Mouse (Mus musculus) common myeloid progenitor, adult 5-6 weeks (primary cell): ENCODE measurements at regions not wholly inside any gene's neighbourhood (a gene's known extent, or its start where the extent isn't known, plus 50 kb on each side); places are given as distances from the start of the nearest gene placed in this dataset.

Source experiments
- ATAC-seq: replicated peaks from 2 replicates; pipeline ENCODE4 v1.8.0; 2016; ENCODE audit warnings: low read depth, mild to moderate bottlenecking, moderate TSS enrichment, inconsistent platforms; ENCODE audit not compliant: poor library complexity, severe bottlenecking

- ATAC-seq: no peak
Observed at GRCm38 (mm10) chr1:193623571-193623970, 253.5 kb upstream of the Camk1g start.

GRCm38 (mm10) chr1:193618250-193618649, 248.2 kb upstream of the Camk1g start:
- no peak for ATAC-seq

- ATAC-seq: no peak
Observed at GRCm38 (mm10) chr1:193610471-193610870, 240.4 kb upstream of the Camk1g start.

GRCm38 (mm10) chr1:193599895-193600294, 229.8 kb upstream of the Camk1g start:
- ATAC-seq: peak; percentile 81

GRCm38 (mm10) chr1:193599163-193599562, 229.1 kb upstream of the Camk1g start:
- peak; percentile 85 for ATAC-seq

GRCm38 (mm10) chr1:193590301-193590829, 220.3 kb upstream of the Camk1g start:
- ATAC-seq: no peak

- ATAC-seq: peak; percentile 94
Observed at GRCm38 (mm10) chr1:193588477-193589464, 218.7 kb upstream of the Camk1g start.

- no peak for ATAC-seq
Observed at GRCm38 (mm10) chr1:193587317-193587716, 217.2 kb upstream of the Camk1g start.

GRCm38 (mm10) chr1:193586896-193587295, 216.8 kb upstream of the Camk1g start:
- no peak for ATAC-seq

- ATAC-seq: no peak
Observed at GRCm38 (mm10) chr1:193583791-193584190, 213.7 kb upstream of the Camk1g start.

GRCm38 (mm10) chr1:193580393-193580792, 210.3 kb upstream of the Camk1g start:
- peak; percentile 89 for ATAC-seq

GRCm38 (mm10) chr1:193579671-193580070, 209.6 kb upstream of the Camk1g start:
- no peak for ATAC-seq

- ATAC-seq: no peak
Observed at GRCm38 (mm10) chr1:193578661-193579175, 208.6 kb upstream of the Camk1g start.

GRCm38 (mm10) chr1:193577821-193578220, 207.7 kb upstream of the Camk1g start:
- ATAC-seq: no peak

- peak; percentile 85 for ATAC-seq
Observed at GRCm38 (mm10) chr1:193575986-193576713, 206.1 kb upstream of the Camk1g start.

GRCm38 (mm10) chr1:193572827-193573226, 202.7 kb upstream of the Camk1g start:
- no peak for ATAC-seq

GRCm38 (mm10) chr1:193572411-193572810, 202.3 kb upstream of the Camk1g start:
- no peak for ATAC-seq

GRCm38 (mm10) chr1:193571088-193571487, 201.0 kb upstream of the Camk1g start:
- no peak for ATAC-seq

GRCm38 (mm10) chr1:193568586-193569174, 198.6 kb upstream of the Camk1g start:
- no peak for ATAC-seq

GRCm38 (mm10) chr1:193567217-193567616, 197.1 kb upstream of the Camk1g start:
- ATAC-seq: no peak
